Mouse (Mus musculus) intestine, postnatal 0 days (tissue): ENCODE measurements at regions not wholly inside any gene's neighbourhood (a gene's known extent, or its start where the extent isn't known, plus 50 kb on each side); places are given as distances from the start of the nearest gene placed in this dataset.

Experiments used
- ATAC-seq: fragments of 200-750 bp; cut with Nextera tagmentation; 2 replicates; pipeline ENCODE4 v1.8.0; 2017; ENCODE audit warnings: mild to moderate bottlenecking, moderate TSS enrichment, moderate library complexity
- H3K27ac ChIP-seq: fragments of 300-500 bp; sonication (generic); 2 replicates; pipeline ENCODE4 v1.5.1; 2014; ENCODE audit warnings: mild to moderate bottlenecking, low read depth, low read length, moderate library complexity
- H3K27me3 ChIP-seq: fragments of 300-500 bp; sonication (generic); replicated peaks from 2 replicates; pipeline ENCODE4 v1.6.1; 2014; ENCODE audit warnings: low read length, mixed read lengths; ENCODE audit not compliant: control insufficient read depth, insufficient read depth
- H3K36me3 ChIP-seq: fragments of 300-500 bp; sonication (generic); 2 replicates; pipeline ENCODE4 v1.6.1; 2014; ENCODE audit warnings: mild to moderate bottlenecking, moderate library complexity; ENCODE audit not compliant: control insufficient read depth, insufficient read depth
- H3K4me1 ChIP-seq: fragments of 300-500 bp; sonication (generic); replicated peaks from 2 replicates; pipeline ENCODE4 v1.6.1; 2014; ENCODE audit warnings: antibody characterized with exemption, low read length, mixed read lengths; ENCODE audit not compliant: control insufficient read depth, insufficient read depth
- H3K4me2 ChIP-seq: fragments of 300-500 bp; sonication (generic); replicated peaks from 2 replicates; pipeline ENCODE4 v1.6.1; 2014; ENCODE audit warnings: low read depth, mild to moderate bottlenecking, moderate library complexity
- H3K4me3 ChIP-seq: fragments of 300-500 bp; sonication (generic); 2 replicates; pipeline ENCODE4 v1.5.1; 2014; ENCODE audit warnings: low read depth, low read length
- H3K9ac ChIP-seq: fragments of 300-500 bp; sonication (generic); 2 replicates; pipeline ENCODE4 v1.6.1; 2014; ENCODE audit warnings: mild to moderate bottlenecking, low read depth, low read length
- H3K9me3 ChIP-seq: fragments of 300-500 bp; sonication (generic); 2 replicates; pipeline ENCODE4 v1.6.1; 2016; ENCODE audit warnings: mixed run types; ENCODE audit not compliant: control insufficient read depth
- CTCF ChIP-seq: sonication (generic); IDR thresholded peaks from 2 replicates; pipeline ENCODE4 v1.5.1; 2016; ENCODE audit warnings: low read depth, mild to moderate bottlenecking, control low read depth, antibody characterized with exemption, moderate library complexity
- WGBS: fragments of 180-500 bp; shearing (Covaris S2); extraction: QIAGEN DNeasy Blood & Tissue Kit; methylation state at CpG from one replicate; pipeline ENCODE4 v1.1.7; 2014; 5-methylcytosine and 5-hydroxymethylcytosine counted together

GRCm38 (mm10) chr2:21908813-21909480 is 318.4 kb upstream of the Myo3a start:
- Histone ChIP-seq H3K4me1 (no peaks in the 10 kb centered on the region), H3K9me3 (no peaks in the 10 kb centered on the region), H3K36me3 (no peaks in the 10 kb centered on the region), H3K9ac (no peak overlapping the region), H3K4me3 (no peak overlapping the region; the same call in 1 of the 2 replicates), H3K27ac (no peak overlapping the region), H3K27me3 (no peaks in the 10 kb centered on the region), H3K4me2 (no peak overlapping the region)
- no peak for ATAC-seq
- no peak for TF ChIP-seq CTCF
- WGBS, result 70% methylated on average over 7 of the region's 7 CpGs

DNA sequence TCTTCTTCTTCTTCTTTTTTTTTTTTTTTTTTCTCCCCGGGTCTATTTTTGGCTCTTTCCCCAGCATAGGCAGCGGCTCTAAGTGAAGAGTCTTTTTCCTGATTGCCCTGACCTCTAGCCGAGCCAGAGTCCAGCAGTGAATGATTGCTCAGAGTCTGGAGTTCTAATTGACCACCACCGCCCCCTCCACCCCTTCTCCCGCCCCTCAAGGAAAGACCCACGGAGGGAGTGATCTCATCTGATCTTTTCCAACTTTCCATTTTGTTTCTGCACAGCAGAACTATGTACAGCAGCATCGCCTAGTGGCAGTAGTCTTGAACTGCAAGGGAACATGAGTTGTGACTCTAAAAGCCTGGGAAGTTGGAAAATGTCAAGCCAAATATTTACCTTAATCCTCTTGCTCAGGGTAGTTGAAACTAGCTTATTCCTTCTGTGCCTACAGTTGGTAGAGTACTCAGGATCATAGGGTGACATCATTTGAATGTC is 317.8 kb upstream of the Myo3a start:
- peak; percentile 93 for TF ChIP-seq CTCF
- no peak for ATAC-seq
- Histone ChIP-seq H3K36me3 (no peaks in the 10 kb centered on the region), H3K4me2 (peak overlapping the region; percentile 41; the same call in 1 of the 2 replicates), H3K4me3 (peak overlapping the region; percentile 20; the same call in 1 of the 2 replicates), H3K4me1 (no peaks in the 10 kb centered on the region), H3K9ac (no peak overlapping the region), H3K9me3 (no peaks in the 10 kb centered on the region), H3K27ac (no peak overlapping the region), H3K27me3 (no peaks in the 10 kb centered on the region)
- whole genome bisulfite sequencing, result 7% methylated on average over 7 of the region's 7 CpGs

DNA sequence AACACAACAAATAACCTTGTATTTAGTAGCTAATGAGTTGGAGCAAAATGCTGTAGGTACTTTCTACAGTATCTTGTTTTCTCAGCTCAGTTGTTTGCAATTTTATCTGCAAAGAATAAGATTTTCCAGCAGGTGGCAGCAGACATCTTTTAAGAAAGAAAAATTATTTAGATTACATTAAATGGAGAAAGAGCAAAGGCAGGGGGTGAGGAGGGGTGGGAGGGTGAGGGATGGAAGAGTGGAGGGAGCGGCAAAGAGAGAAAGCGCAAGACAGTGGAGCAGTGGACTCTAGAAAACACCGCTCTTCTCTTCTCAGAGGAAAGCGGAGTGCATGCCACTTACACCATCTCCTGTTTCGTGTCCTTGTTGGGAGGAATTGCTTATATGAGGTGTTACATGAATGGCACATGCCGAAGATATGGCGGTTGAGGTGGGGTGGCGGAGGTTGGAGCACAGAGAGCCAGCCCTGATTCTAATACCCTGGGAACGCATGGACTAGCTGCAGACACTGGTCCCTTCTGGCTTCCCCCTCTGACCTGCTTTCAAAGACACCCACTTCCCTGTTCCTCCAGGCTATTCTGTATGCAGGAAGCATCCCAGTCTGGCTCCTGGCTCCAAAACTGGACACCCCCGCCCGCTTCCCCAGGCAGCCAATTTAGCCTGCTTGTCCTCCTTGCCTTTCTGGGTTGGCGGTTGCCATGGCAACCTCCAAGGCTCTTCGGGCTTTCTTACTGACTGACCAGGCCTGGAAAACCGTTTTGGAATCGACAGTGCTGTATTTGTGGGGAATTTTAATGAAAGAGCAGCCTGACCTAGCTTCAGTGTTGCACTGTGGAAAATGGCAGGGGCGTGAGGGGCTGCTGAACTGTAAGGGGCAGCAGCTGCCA is 309.3 kb upstream of the Myo3a start:
- Histone ChIP-seq H3K9ac (no peak overlapping the region), H3K36me3 (no peaks in the 10 kb centered on the region), H3K9me3 (no peaks in the 10 kb centered on the region), H3K27ac (no peak overlapping the region), H3K27me3 (no peaks in the 10 kb centered on the region), H3K4me1 (no peaks in the 10 kb centered on the region), H3K4me2 (peak overlapping the region; percentile 46), H3K4me3 (peak overlapping the region; percentile 9; the same call in 1 of the 2 replicates)
- 27% methylated on average over 16 of the region's 16 CpGs for WGBS
- TF ChIP-seq CTCF, result peak; percentile 44
- no peak for ATAC-seq

DNA sequence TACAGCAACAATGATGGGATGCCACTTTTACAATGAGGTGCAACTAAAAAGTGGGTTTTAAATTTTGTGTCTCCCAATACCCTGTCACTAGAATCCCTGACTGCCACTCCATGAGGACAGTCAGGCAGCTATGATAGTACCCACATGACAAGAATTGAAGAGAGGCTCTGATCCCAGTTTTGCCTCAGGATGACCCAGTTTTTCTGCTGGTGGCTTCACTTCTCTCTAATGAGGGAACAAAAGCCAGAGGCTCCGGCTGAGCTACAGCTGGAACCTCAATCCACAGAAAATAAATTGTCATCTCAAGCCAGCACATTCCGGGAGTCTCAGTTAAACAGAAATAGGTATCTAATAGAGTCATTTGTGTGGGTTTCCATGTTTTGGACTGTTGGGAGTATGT is 308.2 kb upstream of the Myo3a start:
- no peak for TF ChIP-seq CTCF
- ATAC-seq, result no peak
- Histone ChIP-seq H3K4me2 (no peak overlapping the region), H3K9me3 (no peaks in the 10 kb centered on the region), H3K27me3 (no peaks in the 10 kb centered on the region), H3K36me3 (no peaks in the 10 kb centered on the region), H3K4me3 (no peak overlapping the region), H3K9ac (no peak overlapping the region), H3K4me1 (no peaks in the 10 kb centered on the region), H3K27ac (no peak overlapping the region)
- WGBS, result 73% methylated on average over 2 of the region's 2 CpGs

- no peak for ATAC-seq
- no peak overlapping the region for H3K4me3 ChIP-seq
Observed at GRCm38 (mm10) chr2:21927656-21928055, 299.6 kb upstream of the Myo3a start.

GRCm38 (mm10) chr2:21939993-21940392 is 287.3 kb upstream of the Myo3a start:
- 88% methylated on average over 3 of the region's 3 CpGs for WGBS
- no peak for ATAC-seq
- TF ChIP-seq CTCF, result no peak

More at GRCm38 (mm10) chr2:21927656-21928055, 299.6 kb upstream of the Myo3a start:
- 20% methylated on average over 1 of the region's 1 CpGs for WGBS
- no peaks in the 10 kb centered on the region for H3K27me3 ChIP-seq
- H3K36me3 ChIP-seq, result no peaks in the 10 kb centered on the region
- H3K4me1 ChIP-seq, result no peaks in the 10 kb centered on the region
- H3K9me3 ChIP-seq, result no peaks in the 10 kb centered on the region
- H3K4me2 ChIP-seq, result no peak overlapping the region
- H3K27ac ChIP-seq, result no peak overlapping the region
- TF ChIP-seq CTCF, result peak; percentile 52
- H3K9ac ChIP-seq, result no peak overlapping the region

More at GRCm38 (mm10) chr2:21939993-21940392, 287.3 kb upstream of the Myo3a start:
- Histone ChIP-seq H3K27ac (no peak overlapping the region), H3K9me3 (no peaks in the 10 kb centered on the region), H3K27me3 (no peaks in the 10 kb centered on the region), H3K4me3 (no peak overlapping the region), H3K4me1 (no peaks in the 10 kb centered on the region), H3K9ac (no peak overlapping the region), H3K4me2 (no peak overlapping the region), H3K36me3 (no peaks in the 10 kb centered on the region)
